Mouse (Mus musculus) C2C12 (cell line): ENCODE data around the gene Radil. TPM values are rescaled to one million over a fixed set of nuclear protein-coding genes. Genes with fewer than 3 reads are reported as not detected.

ENCODE experiments used
- H3K27me3 ChIP-seq: one replicate; pipeline ENCODE4 v1.6.1; 2011; ENCODE audit not compliant: control insufficient read depth, insufficient read depth, insufficient read length
- H3K36me3 ChIP-seq: one replicate; pipeline ENCODE4 v1.6.1; 2011; ENCODE audit not compliant: control insufficient read depth, insufficient read depth
- H3K4me3 ChIP-seq: one replicate; pipeline ENCODE4 v1.5.1; 2011; ENCODE audit warnings: mild to moderate bottlenecking, control low read depth; ENCODE audit not compliant: poor library complexity, insufficient read depth, severe bottlenecking
- H3K79me2 ChIP-seq: one replicate; pipeline ENCODE4 v1.6.1; 2011; ENCODE audit not compliant: control insufficient read depth, insufficient read depth
- H3K79me3 ChIP-seq: one replicate; pipeline ENCODE4 v1.6.1; 2011; ENCODE audit warnings: low read depth, control low read depth
- H3ac ChIP-seq: one replicate; pipeline ENCODE3; 2011; ENCODE audit warnings: low read depth; ENCODE audit not compliant: control insufficient read depth, insufficient read length
- CEBPB ChIP-seq: IDR thresholded peaks from one replicate; pipeline ENCODE4 v1.6.1; 2011; ENCODE audit warnings: low read depth, mild to moderate bottlenecking, control low read depth, moderate library complexity
- CTCF ChIP-seq: IDR thresholded peaks from one replicate; pipeline ENCODE4 v1.5.1; 2011; ENCODE audit not compliant: control insufficient read depth, insufficient read depth, insufficient read length
- FOSL1 ChIP-seq: IDR thresholded peaks from one replicate; pipeline ENCODE4 v1.8.0; 2011; ENCODE audit warnings: mild to moderate bottlenecking, low read length; ENCODE audit not compliant: poor library complexity, insufficient read depth, severe bottlenecking
- MAX ChIP-seq: IDR thresholded peaks from one replicate; pipeline ENCODE4 v1.6.1; 2011; ENCODE audit warnings: mild to moderate bottlenecking, control low read depth
- MYOD1 ChIP-seq: IDR thresholded peaks from one replicate; pipeline ENCODE4 v1.6.1; 2011; ENCODE audit warnings: low read depth; ENCODE audit not compliant: control insufficient read depth, insufficient read length
- MYOG ChIP-seq: IDR thresholded peaks from one replicate; pipeline ENCODE4 v1.6.1; 2011; ENCODE audit not compliant: control insufficient read depth, insufficient read length; ENCODE audit errors: extremely low read depth
- USF1 ChIP-seq: IDR thresholded peaks from one replicate; pipeline ENCODE4 v1.6.1; 2011; ENCODE audit warnings: low read depth, mild to moderate bottlenecking, control low read depth, moderate library complexity
- polyA plus RNA-seq: library from polyadenylated mRNA; unstranded; fragments of >200 nt; fragmentation: generic; extraction: Trizol; gene quantifications from one replicate; pipeline ENCODE4 v1.2.1, GENCODE M21; 2012; ENCODE audit warnings: missing spikeins

The Radil gene
- polyA plus RNA-seq, 1 experiment: 2.5 TPM

- Histone ChIP-seq H3K79me3 (no peaks in the 10 kb centered on the region), H3ac (no peak overlapping the region), H3K36me3 (no peaks in the 10 kb centered on the region), H3K27me3 (no peaks in the 10 kb centered on the region), H3K79me2 (no peaks in the 10 kb centered on the region), H3K4me3 (no peak overlapping the region)
- TF ChIP-seq USF1 (no peak), FOSL1 (no peak), CTCF (no peak), MAX (no peak), CEBPB (no peak), MYOG (no peak), MYOD1 (no peak)
Measured at GRCm38 (mm10) chr5:142546344-142546743, 4.6 kb downstream of the Radil start.

- H3ac ChIP-seq: no peak overlapping the region
- H3K79me3 ChIP-seq: no peaks in the 10 kb centered on the region
- H3K27me3 ChIP-seq: no peaks in the 10 kb centered on the region
- H3K79me2 ChIP-seq: no peaks in the 10 kb centered on the region
- no peak overlapping the region for H3K4me3 ChIP-seq
- H3K36me3 ChIP-seq: no peaks in the 10 kb centered on the region
- TF ChIP-seq MYOG (no peak), MYOD1 (no peak), USF1 (no peak), MAX (peak; percentile 47), CTCF (no peak), FOSL1 (no peak), CEBPB (no peak)
Measured at GRCm38 (mm10) chr5:142545014-142545795, 5.7 kb downstream of the Radil start.

- Histone ChIP-seq H3K79me2 (no peaks in the 10 kb centered on the region), H3K79me3 (no peaks in the 10 kb centered on the region), H3ac (no peak overlapping the region), H3K36me3 (no peaks in the 10 kb centered on the region), H3K4me3 (no peak overlapping the region), H3K27me3 (no peaks in the 10 kb centered on the region)
- no peak for TF ChIP-seq CTCF
- no peak for TF ChIP-seq CEBPB
- TF ChIP-seq MYOD1: no peak
- TF ChIP-seq MAX: no peak
- no peak for TF ChIP-seq USF1
- no peak for TF ChIP-seq FOSL1
- TF ChIP-seq MYOG: no peak
Measured at GRCm38 (mm10) chr5:142537286-142537685, 13.6 kb downstream of the Radil start.

GRCm38 (mm10) chr5:142535388-142535787, 15.5 kb downstream of the Radil start:
- H3ac ChIP-seq: no peak overlapping the region
- no peak overlapping the region for H3K4me3 ChIP-seq
- H3K27me3 ChIP-seq: no peaks in the 10 kb centered on the region
- H3K79me3 ChIP-seq: no peaks in the 10 kb centered on the region
- H3K79me2 ChIP-seq: no peaks in the 10 kb centered on the region
- no peak for TF ChIP-seq MAX
- no peak for TF ChIP-seq MYOD1
- TF ChIP-seq MYOG: no peak
- TF ChIP-seq CTCF: no peak
- no peak for TF ChIP-seq USF1
- TF ChIP-seq FOSL1: no peak
- TF ChIP-seq CEBPB: no peak
- no peaks in the 10 kb centered on the region for H3K36me3 ChIP-seq

GRCm38 (mm10) chr5:142529915-142530314, 21.0 kb downstream of the Radil start, which contains the start of gene Papolb:
TSS of gene Papolb (minus strand) at chr5:142530076.
- H3K36me3 ChIP-seq: no peaks in the 10 kb centered on the region
- H3K79me3 ChIP-seq: no peaks in the 10 kb centered on the region
- no peak within 1 kb of the TSS for H3K4me3 ChIP-seq
- no peak within 1 kb of the TSS for H3ac ChIP-seq
- TF ChIP-seq USF1 (no peak), CTCF (no peak), MAX (no peak), FOSL1 (no peak), MYOD1 (no peak), CEBPB (no peak), MYOG (no peak)
- H3K27me3 ChIP-seq: no peaks in the 10 kb centered on the region
- H3K79me2 ChIP-seq: no peaks in the 10 kb centered on the region
